Mouse (Mus musculus) right cerebral cortex, postnatal 14 days (tissue): ENCODE measurements around the gene Mfsd1.

Source experiments
- DNase-seq: peaks from one replicate; pipeline ENCODE4 v3.0.0; 2022

Mfsd1 gene

DNA sequence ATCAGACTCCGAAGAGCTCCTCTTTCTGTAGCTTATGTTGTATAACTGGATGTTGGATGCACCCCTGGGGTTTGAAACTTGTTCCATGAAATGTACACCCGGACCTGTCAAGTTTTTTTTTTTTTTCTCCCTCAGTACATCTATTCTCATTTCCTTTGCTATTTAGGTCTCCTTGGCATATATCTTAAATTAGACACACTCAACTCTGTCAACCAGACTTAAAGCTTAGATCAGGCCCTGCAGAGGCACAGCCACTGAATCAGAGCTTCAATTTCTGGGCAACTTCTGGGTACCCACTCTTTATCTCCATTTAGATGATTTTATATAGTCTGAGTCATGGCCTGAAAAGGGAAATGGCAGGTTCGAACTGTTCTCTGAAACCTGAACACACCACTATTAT is 60.6 kb downstream of the Mfsd1 start:
- DNase-seq = no peak

DNA sequence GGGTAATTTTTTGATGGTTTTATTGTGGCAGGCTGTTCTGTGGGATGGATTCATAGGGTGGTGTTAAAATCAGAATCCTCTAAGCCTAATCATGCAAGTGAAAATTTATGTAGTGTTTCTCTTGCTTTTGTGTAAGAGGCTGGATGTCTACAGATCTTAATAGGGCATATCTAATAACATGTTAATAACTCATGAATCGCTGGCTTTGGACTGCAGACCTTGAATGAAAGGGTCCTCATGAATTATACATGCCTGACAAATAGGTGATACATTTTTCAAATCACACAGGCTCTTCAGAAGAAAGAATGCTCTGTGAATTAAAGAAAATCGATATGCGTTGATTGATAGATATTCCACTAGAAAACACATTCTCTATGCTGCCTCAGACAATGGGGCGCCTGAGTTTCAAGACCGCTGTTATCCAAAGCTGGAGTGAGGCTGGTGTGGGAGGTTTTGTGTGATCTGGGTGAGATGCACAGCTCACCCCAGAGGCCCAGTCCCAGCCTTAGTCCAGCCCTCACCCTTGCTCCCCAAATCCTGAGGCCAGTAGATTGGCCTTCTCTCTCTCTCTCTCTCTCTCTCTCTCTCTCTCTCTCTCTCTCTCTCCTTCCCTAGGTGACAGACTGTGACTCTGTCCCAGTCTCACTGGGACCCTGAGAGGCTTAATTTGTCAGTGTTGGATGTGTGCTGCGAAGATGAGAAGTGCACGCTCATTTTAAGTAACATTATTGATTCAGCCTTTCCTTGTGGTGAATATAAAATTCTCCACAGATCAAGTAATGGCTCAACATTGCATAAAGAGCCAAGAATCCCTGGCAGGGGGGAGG is 63.3 kb downstream of the Mfsd1 start:
- DNase-seq = no peak
